Mouse (Mus musculus) left cerebral cortex, postnatal 10 days (tissue): ENCODE measurements at regions not wholly inside any gene's neighbourhood (a gene's known extent, or its start where the extent isn't known, plus 50 kb on each side); places are given as distances from the start of the nearest gene placed in this dataset.

Experiments
- DNase-seq, 2 experiments: peaks; one replicate each; pipeline ENCODE4 v3.0.0; 2021 to 2022; ENCODE audit warnings: low spot score in 2 of 2, mixed read lengths in 1 of 2; ENCODE audit errors: extremely low spot score in 1 of 2
- intact Hi-C: fragments of 180-260 bp; cut with DNase I; formaldehyde crosslinking; loops from one replicate; pipeline ENCODE4 v1.15.1; 2025

DNA sequence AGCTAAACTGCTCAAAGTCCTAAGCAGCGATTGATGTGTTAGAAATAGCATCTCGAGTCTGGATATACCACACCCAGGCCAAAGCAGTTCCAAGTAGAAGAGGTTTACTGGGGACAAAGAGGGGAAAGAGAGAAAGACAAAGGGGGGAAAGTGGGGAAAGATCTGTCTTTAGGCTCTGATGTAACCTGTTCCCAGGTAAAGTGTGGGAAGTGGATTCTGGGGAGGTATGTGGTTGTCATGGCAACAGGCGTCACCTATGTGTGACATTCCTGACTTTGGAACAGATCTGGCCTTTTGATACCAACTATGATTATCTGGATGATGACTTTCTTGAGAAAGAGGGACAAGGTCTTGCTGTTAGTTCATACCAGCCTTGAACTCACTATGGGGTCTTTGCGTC lies 97.4 kb upstream of the Mark1 start:
- DNase-seq = no peak
- intact Hi-C loops = no loop called here

- DNase-seq = no peak
- intact Hi-C loops = no loop called here
Observed at GRCm38 (mm10) chr1:185092757-185093156, 93.4 kb upstream of the Mark1 start.

GRCm38 (mm10) chr1:185091816-185092558 lies 92.6 kb upstream of the Mark1 start:
- intact Hi-C loops = no loop called here
- DNase-seq = peak in 1 of 2 experiments; percentile 34

- intact Hi-C loops = no loop called here
- no peak for DNase-seq
Observed at GRCm38 (mm10) chr1:185089196-185089595, 89.8 kb upstream of the Mark1 start.

DNA sequence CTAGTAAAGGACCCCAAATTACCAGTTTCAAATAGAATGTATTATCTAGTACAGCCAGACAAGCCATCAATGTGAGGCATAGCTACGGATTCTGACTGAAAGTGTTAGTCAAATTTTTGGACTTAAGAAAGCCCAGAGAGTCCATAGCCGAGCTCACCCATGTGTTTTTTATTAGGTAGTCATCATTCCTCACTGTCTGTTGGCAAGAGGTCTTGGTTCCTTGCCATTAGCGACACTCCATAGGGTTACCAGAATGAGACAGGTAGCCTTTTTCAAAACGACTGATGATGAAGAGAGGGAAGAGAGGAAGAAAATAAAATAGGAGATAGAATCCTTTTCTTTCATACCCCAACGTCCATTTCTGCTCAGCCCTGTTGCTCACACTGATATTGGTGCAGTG lies 83.8 kb upstream of the Mark1 start:
- intact Hi-C loops = no loop called here
- no peak for DNase-seq

- intact Hi-C loops = no loop called here
- no peak for DNase-seq
Observed at GRCm38 (mm10) chr1:185080118-185080517, 80.7 kb upstream of the Mark1 start.

DNA sequence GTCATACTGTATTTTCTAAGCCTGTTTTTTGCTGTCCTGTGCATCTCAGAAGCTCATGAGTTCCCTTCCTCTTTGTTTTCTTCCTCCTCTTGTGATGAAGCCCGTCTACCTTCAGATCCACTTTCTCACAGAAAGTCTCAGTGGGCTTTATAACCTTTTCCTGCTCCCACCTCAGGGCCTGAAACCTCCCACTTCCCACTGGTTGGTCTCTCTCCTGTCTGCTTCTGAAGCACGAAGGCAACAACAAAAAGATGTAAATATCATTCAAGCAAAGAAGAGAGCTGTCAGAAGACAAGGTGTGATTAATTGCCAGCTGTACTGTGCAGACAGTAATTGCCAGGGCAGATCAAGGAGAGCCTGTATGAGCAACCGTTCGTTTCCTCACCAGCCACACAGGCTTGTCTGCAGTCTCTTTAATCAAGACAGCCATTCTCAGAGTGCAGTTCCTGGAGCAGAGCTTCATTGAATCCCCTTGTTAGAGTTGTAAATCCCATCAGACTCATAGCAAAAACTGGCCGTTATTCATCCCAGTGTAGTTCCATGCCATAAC lies 80.0 kb upstream of the Mark1 start:
- intact Hi-C loops = no loop called here
- DNase-seq = no peak

GRCm38 (mm10) chr1:185074001-185074400 lies 74.6 kb upstream of the Mark1 start:
- intact Hi-C loops = no loop called here
- no peak for DNase-seq

GRCm38 (mm10) chr1:185072766-185073165 lies 73.4 kb upstream of the Mark1 start:
- intact Hi-C loops = no loop called here
- no peak for DNase-seq

DNA sequence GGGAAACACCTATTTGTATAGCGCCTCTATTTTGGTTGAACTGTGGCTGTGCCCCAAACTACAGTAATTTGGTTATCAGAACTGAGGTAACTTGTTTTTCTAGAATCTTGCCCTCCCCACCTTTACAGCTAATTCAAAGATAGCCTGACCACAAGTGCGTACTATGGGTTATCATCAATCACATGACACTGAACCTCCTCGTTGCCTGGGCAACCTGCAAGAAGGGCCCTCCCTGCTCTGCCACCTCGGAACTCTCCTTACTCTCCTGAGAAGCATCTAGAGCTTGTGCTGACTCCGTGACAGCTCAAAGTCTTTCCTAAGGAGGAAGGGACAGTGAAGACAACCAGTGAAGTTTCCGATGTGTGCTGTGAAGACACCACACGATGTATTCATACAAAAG lies 72.2 kb upstream of the Mark1 start:
- intact Hi-C loops = no loop called here

GRCm38 (mm10) chr1:185070853-185071149 lies 71.4 kb upstream of the Mark1 start:
- intact Hi-C loops = no loop called here
- DNase-seq = no peak

More for the DNA sequence above, 72.2 kb upstream of the Mark1 start:
- no peak for DNase-seq

GRCm38 (mm10) chr1:185070062-185070852 lies 70.9 kb upstream of the Mark1 start:
- no peak for DNase-seq
- intact Hi-C loops = no loop called here

DNA sequence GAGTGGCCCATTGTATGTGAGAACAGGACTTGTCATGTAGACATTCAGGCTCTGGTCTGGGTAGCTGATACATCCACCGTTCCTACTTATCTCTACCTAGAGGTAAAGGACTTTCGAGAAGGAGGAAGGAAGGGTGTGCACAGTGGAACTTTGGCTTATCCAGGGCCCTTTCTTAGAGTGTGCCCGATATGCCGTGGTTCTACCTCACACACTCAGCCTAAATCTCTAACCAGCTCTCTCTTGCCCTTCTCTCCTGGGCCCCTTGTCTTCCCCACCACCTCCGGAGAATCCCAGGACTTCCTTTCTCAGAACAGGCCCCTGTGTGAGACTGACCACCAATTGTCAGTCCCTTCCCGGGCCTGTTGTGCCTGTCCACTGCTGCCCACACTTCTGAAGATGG lies 68.8 kb upstream of the Mark1 start:
- intact Hi-C loops = no loop called here

GRCm38 (mm10) chr1:185067661-185068060 lies 68.3 kb upstream of the Mark1 start:
- DNase-seq = no peak
- intact Hi-C loops = no loop called here

More for the DNA sequence above, 68.8 kb upstream of the Mark1 start:
- no peak for DNase-seq

DNA sequence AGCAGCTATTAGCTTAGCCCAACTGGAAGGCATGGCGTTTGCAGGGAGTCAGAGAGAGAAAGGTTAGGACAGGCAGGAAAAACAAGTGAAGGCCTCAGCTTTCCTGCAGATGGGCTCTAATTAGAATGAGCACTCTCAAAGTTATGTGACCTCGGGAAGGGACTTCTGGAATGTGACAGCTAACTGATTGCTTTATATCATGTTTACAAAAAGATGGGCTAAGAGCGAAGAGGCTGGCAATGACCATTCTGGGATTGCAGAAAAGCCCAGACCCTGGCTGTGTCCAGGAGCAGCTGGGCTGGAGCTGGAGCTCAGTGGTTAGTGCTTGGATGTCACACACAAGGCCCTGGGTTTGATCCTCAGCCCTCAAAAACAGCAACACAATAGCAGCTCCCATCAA lies 65.7 kb upstream of the Mark1 start:
- intact Hi-C loops = no loop called here

DNA sequence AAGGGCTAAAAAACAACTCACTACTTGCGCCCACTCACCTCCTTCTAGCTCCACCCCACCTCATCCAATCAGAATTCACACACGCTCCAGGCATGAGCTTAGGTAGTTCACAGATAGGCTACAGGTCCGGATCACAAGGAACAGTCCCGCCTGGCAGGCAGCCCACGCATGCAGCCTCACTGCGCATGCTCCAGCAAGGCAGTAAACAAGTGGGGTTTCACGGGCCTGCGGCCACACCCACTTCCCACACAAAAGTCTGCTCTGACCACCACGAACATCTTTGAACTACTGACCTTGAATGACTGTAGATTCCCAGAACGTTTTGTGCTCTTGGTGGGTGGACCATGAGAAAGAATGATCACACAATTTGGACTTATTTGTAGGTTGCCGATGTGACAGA lies 62.7 kb upstream of the Mark1 start:
- intact Hi-C loops = no loop called here
- DNase-seq = peak in 1 of 2 experiments; percentile 35

More for the DNA sequence above, 65.7 kb upstream of the Mark1 start:
- no peak for DNase-seq

- no peak for DNase-seq
- intact Hi-C loops = no loop called here
Observed at GRCm38 (mm10) chr1:185057443-185057842, 58.1 kb upstream of the Mark1 start.

DNA sequence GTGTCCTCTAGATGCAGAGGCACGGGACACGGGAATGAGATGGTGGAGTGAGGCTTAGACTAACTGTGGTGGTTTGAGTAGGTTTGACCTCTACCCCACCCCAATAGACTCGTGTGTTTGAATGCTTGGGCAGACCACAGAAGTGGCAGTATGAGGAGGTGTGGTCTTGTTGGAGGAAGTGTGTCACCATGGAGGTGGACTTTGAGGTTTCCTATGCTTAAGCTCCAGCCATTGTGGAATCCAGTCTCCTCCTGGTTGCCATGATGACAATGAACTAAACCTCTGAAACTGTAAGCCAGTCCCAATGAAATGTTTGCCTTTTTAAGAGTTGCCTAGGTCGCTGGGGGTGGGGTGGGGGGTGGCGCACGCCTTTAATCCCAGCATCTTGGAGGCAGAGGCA lies 53.3 kb upstream of the Mark1 start:
- intact Hi-C loops = no loop called here
- no peak for DNase-seq

- DNase-seq = no peak
- intact Hi-C loops = no loop called here
Observed at GRCm38 (mm10) chr1:185049980-185050379, 50.6 kb upstream of the Mark1 start.
